Mouse (Mus musculus) limb, embryonic 14.5 days (tissue): ENCODE data around the gene Ankrd34a. TPM values are rescaled to one million over a fixed set of nuclear protein-coding genes. Genes with fewer than 3 reads are reported as not detected.
"Not testable (repeated sequence)": the region's sequence is repeated elsewhere in the genome, so short reads cannot be mapped to it uniquely, and the experiment has no call there.

Experiments
- ATAC-seq: fragments of 200-750 bp; cut with Nextera tagmentation; 2 replicates; pipeline ENCODE4 v1.8.0; 2017; ENCODE audit warnings: low read depth, moderate number of reproducible peaks, moderate TSS enrichment; ENCODE audit not compliant: low FRiP score
- DNase-seq: peaks from one replicate; pipeline ENCODE4 v3.0.0-alpha.2; 2015; ENCODE audit warnings: low spot score
- H3K27ac ChIP-seq: fragments of 300-500 bp; sonication (generic); replicated peaks from 2 replicates; pipeline ENCODE4 v1.5.1; 2014; ENCODE audit warnings: low read depth, mild to moderate bottlenecking, low read length, moderate library complexity, mixed read lengths
- H3K27me3 ChIP-seq: fragments of 300-500 bp; sonication (generic); 2 replicates; pipeline ENCODE4 v1.6.1; 2014; ENCODE audit warnings: low read length, mixed read lengths; ENCODE audit not compliant: control insufficient read depth, insufficient read depth
- H3K36me3 ChIP-seq: fragments of 300-500 bp; sonication (generic); 2 replicates; pipeline ENCODE4 v1.6.1; 2014; ENCODE audit warnings: mild to moderate bottlenecking, low read length, moderate library complexity, mixed read lengths; ENCODE audit not compliant: control insufficient read depth, insufficient read depth
- H3K4me1 ChIP-seq: fragments of 300-500 bp; sonication (generic); 2 replicates; pipeline ENCODE4 v1.6.1; 2014; ENCODE audit warnings: antibody characterized with exemption, low read length, mixed read lengths; ENCODE audit not compliant: control insufficient read depth, insufficient read depth
- H3K4me2 ChIP-seq: fragments of 300-500 bp; sonication (generic); replicated peaks from 2 replicates; pipeline ENCODE4 v1.6.1; 2014; ENCODE audit warnings: low read depth, mild to moderate bottlenecking, low read length, moderate library complexity; ENCODE audit not compliant: severe bottlenecking
- H3K4me3 ChIP-seq: fragments of 300-500 bp; sonication (generic); replicated peaks from 2 replicates; pipeline ENCODE4 v1.5.1; 2014; ENCODE audit warnings: low read length
- H3K9ac ChIP-seq: fragments of 300-500 bp; sonication (generic); 2 replicates; pipeline ENCODE4 v1.6.1; 2014; ENCODE audit warnings: mild to moderate bottlenecking, low read depth, low read length, moderate library complexity; ENCODE audit not compliant: severe bottlenecking
- H3K9me3 ChIP-seq: fragments of 300-500 bp; sonication (generic); 2 replicates; pipeline ENCODE4 v1.6.1; 2016; ENCODE audit warnings: low read length; ENCODE audit not compliant: control insufficient read depth
- POLR2A ChIP-seq: fragments of 200-500 bp; IDR thresholded peaks from 2 replicates; pipeline ENCODE4 v1.8.0; 2012; ENCODE audit warnings: inconsistent platforms, mild to moderate bottlenecking, moderate library complexity, borderline replicate concordance; ENCODE audit not compliant: insufficient read depth, insufficient read length; ENCODE audit errors: extremely low read depth
- WGBS: fragments of 180-500 bp; shearing (Covaris S2); extraction: QIAGEN DNeasy Blood & Tissue Kit; methylation state at CpG from one replicate; pipeline ENCODE4 v1.1.7; 2014; 5-methylcytosine and 5-hydroxymethylcytosine counted together
- polyA plus RNA-seq, 2 experiments: library from polyadenylated mRNA; depleted of rRNA in 1 of 2; stranded (reverse) in 1 of 2; unstranded in 1 of 2; fragments of >200 nt; fragmentation: Nextera tagmentation in 1 of 2; extraction: Ambion mirVana in 1 of 2; gene quantifications; 2 replicates each; pipeline versions ENCODE4 v1.2.1 to v1.2.3; 2012 to 2014

The Ankrd34a gene
- polyA plus RNA-seq, 2 experiments, result 1.8 to 2.7 TPM

- Histone ChIP-seq H3K4me3 (peak overlapping the region; percentile 74), H3K9ac (peak overlapping the region; percentile 86), H3K36me3 (peaks cover 9% of the 10 kb centered on the region), H3K4me2 (peak overlapping the region; percentile 63), H3K27ac (peak overlapping the region; percentile 91), H3K4me1 (peaks cover 36% of the 10 kb centered on the region), H3K27me3 (no peaks in the 10 kb centered on the region), H3K9me3 (no peaks in the 10 kb centered on the region)
- DNase-seq (no peak), ATAC-seq (no peak)
- no peak for TF ChIP-seq POLR2A
- WGBS, result 40% methylated on average over 5 of the region's 5 CpGs
Observed at GRCm38 (mm10) chr3:96602704-96603084, 6.3 kb downstream of the Ankrd34a start.

GRCm38 (mm10) chr3:96603311-96603710, 6.9 kb downstream of the Ankrd34a start:
- Histone ChIP-seq H3K4me3 (peak overlapping the region; percentile 74), H3K27ac (peak overlapping the region; percentile 91; the same call in 1 of the 2 replicates), H3K4me1 (peaks cover 36% of the 10 kb centered on the region), H3K4me2 (peak overlapping the region; percentile 63), H3K27me3 (no peaks in the 10 kb centered on the region), H3K36me3 (peaks cover 13% of the 10 kb centered on the region), H3K9me3 (no peaks in the 10 kb centered on the region), H3K9ac (peak overlapping the region; percentile 86; the same call in 1 of the 2 replicates)
- ATAC-seq, result no peak
- WGBS, result 45% methylated on average over 5 of the region's 5 CpGs
- DNase-seq, result peak; percentile 57
- TF ChIP-seq POLR2A, result no peak

GRCm38 (mm10) chr3:96606007-96606406, 9.6 kb downstream of the Ankrd34a start:
- ATAC-seq, H3K4me2 ChIP-seq, DNase-seq, H3K27ac ChIP-seq, H3K27me3 ChIP-seq, H3K4me3 ChIP-seq, H3K9ac ChIP-seq, H3K9me3 ChIP-seq: not testable (repeated sequence)
- peaks cover 27% of the 10 kb centered on the region for H3K4me1 ChIP-seq
- peaks cover 17% of the 10 kb centered on the region for H3K36me3 ChIP-seq
- WGBS, result 82% methylated on average over 3 of the region's 4 CpGs

GRCm38 (mm10) chr3:96606618-96607017, 10.2 kb downstream of the Ankrd34a start:
- ATAC-seq (no peak), DNase-seq (no peak)
- Histone ChIP-seq H3K9me3 (no peaks in the 10 kb centered on the region), H3K27ac (no peak overlapping the region), H3K27me3 (no peaks in the 10 kb centered on the region), H3K9ac (no peak overlapping the region), H3K4me3 (no peak overlapping the region), H3K4me1 (peaks cover 27% of the 10 kb centered on the region), H3K36me3 (peaks cover 23% of the 10 kb centered on the region), H3K4me2 (no peak overlapping the region)
- no peak for TF ChIP-seq POLR2A
- 91% methylated on average over 4 of the region's 4 CpGs for WGBS

- WGBS, result 70% methylated on average over 3 of the region's 3 CpGs
- peaks cover 78% of the 10 kb centered on the region for H3K36me3 ChIP-seq
Observed at GRCm38 (mm10) chr3:96617941-96618340, 21.5 kb downstream of the Ankrd34a start.

GRCm38 (mm10) chr3:96623201-96623600, 26.8 kb downstream of the Ankrd34a start:
- H3K36me3 ChIP-seq, result peaks cover 64% of the 10 kb centered on the region
- 95% methylated on average over 4 of the region's 4 CpGs for WGBS

More at GRCm38 (mm10) chr3:96617941-96618340, 21.5 kb downstream of the Ankrd34a start:
- no peak for ATAC-seq
- Histone ChIP-seq H3K9me3 (no peaks in the 10 kb centered on the region), H3K27me3 (no peaks in the 10 kb centered on the region), H3K9ac (no peak overlapping the region), H3K4me3 (no peak overlapping the region), H3K4me1 (no peaks in the 10 kb centered on the region), H3K27ac (no peak overlapping the region), H3K4me2 (no peak overlapping the region)
- no peak for DNase-seq
- no peak for TF ChIP-seq POLR2A

More at GRCm38 (mm10) chr3:96623201-96623600, 26.8 kb downstream of the Ankrd34a start:
- Histone ChIP-seq H3K4me1 (no peaks in the 10 kb centered on the region), H3K9ac (no peak overlapping the region), H3K27me3 (no peaks in the 10 kb centered on the region), H3K27ac (no peak overlapping the region), H3K4me2 (no peak overlapping the region), H3K9me3 (no peaks in the 10 kb centered on the region), H3K4me3 (no peak overlapping the region)
- ATAC-seq (no peak), DNase-seq (no peak)
- no peak for TF ChIP-seq POLR2A
